Comparison of ENCODE assay signal across 13 mouse cellular contexts in genomic region chr5:115362216-115362615, GRCm38 (mm10).
"Had no signal": no experiment of that assay in that cellular context is flagged by ENCODE, and none has a peak within 500 bp of the region (broad histone marks: within the 10 kb centered on the region; RNA-seq: fewer than 3 reads in every experiment).

No protein-coding gene starts in this region.

- H3K36me3 ChIP-seq: limb, embryonic 15.5 days; liver, embryonic 12.5 days; midbrain, embryonic 13.5 days had no signal

- H3K4me2 ChIP-seq: limb, embryonic 15.5 days; liver, embryonic 12.5 days; lung, embryonic 14.5 days; midbrain, embryonic 13.5 days had no signal

- H3K9me3 ChIP-seq: limb, embryonic 15.5 days; liver, embryonic 12.5 days; midbrain, embryonic 13.5 days had no signal

- H3K4me3 ChIP-seq: limb, embryonic 15.5 days; liver, embryonic 12.5 days; midbrain, embryonic 13.5 days had no signal

- ATAC-seq: liver, embryonic 12.5 days; midbrain, embryonic 13.5 days had no signal

- H3K27me3 ChIP-seq: limb, embryonic 15.5 days; midbrain, embryonic 13.5 days had no signal

- DNase-seq: kidney, adult 9 months; kidney, postnatal 36 days; lung, embryonic 14.5 days; lung, postnatal 10 days; lung, postnatal 4 days; right cerebral cortex, postnatal 4 days; spleen, adult 18-20 months; thymus, adult 18-20 months; thymus, postnatal 14 days had no signal

- H3K9ac ChIP-seq: limb, embryonic 15.5 days; liver, embryonic 12.5 days; lung, embryonic 14.5 days; midbrain, embryonic 13.5 days had no signal

- H3K4me1 ChIP-seq: limb, embryonic 15.5 days; liver, embryonic 12.5 days had no signal

- H3K27ac ChIP-seq: kidney, postnatal 0 days; limb, embryonic 15.5 days; liver, embryonic 12.5 days had no signal
